Comparison of ENCODE assay signal across 23 mouse cellular contexts in genomic region chr16:30034979-30035440, GRCm38 (mm10). TPM values are rescaled to one million over a fixed set of nuclear protein-coding genes. Genes with fewer than 3 reads are reported as not detected.
DNase-seq lines count a peak whose midpoint lies in the region; ATAC-seq and TF ChIP-seq lines count a peak whose summit lies in the region.
"Had no signal": no experiment of that assay in that cellular context is flagged by ENCODE, and none has a peak within 500 bp of the region (broad histone marks: within the 10 kb centered on the region; RNA-seq: fewer than 3 reads in every experiment).

No protein-coding gene starts in this region.

- TF ChIP-seq CTCF in stomach, postnatal 0 days (IDR thresholded peaks at IDR 0.05; ENCODE audit: low read depth): no peak
- TF ChIP-seq CTCF in cerebellum, adult 2 months (IDR thresholded peaks at IDR 0.05; ENCODE audit: borderline replicate concordance, insufficient read depth, low read depth, low read length): no peak

- ATAC-seq in liver, embryonic 12.5 days: peak; percentile 41
- no peak for ATAC-seq in stomach, embryonic 15.5 days (ENCODE audit: insufficient read depth, low FRiP score, low read depth)
- no peak for ATAC-seq in stomach, postnatal 0 days (ENCODE audit: low FRiP score, low TSS enrichment)
- ATAC-seq: forebrain, embryonic 13.5 days had no signal

- WGBS in liver, embryonic 12.5 days (ENCODE audit: insufficient replicate concordance): 25% methylated on average over 5 of the region's 5 CpGs
- 69% methylated on average over 5 of the region's 5 CpGs for WGBS in stomach, embryonic 15.5 days
- WGBS in stomach, postnatal 0 days: 55% methylated on average over 5 of the region's 5 CpGs
- WGBS in cerebellum, adult 2 months: 78% methylated on average over 5 of the region's 5 CpGs

- no peak overlapping the region for H3K27ac ChIP-seq in liver, embryonic 12.5 days
- peak overlapping the region; percentile 16; the same call in 1 of the 2 replicates for H3K27ac ChIP-seq in stomach, embryonic 15.5 days
- no peak overlapping the region for H3K27ac ChIP-seq in stomach, postnatal 0 days (replicated peaks)
- no peak overlapping the region for H3K27ac ChIP-seq in cerebellum, adult 2 months (ENCODE audit: insufficient read depth, low read length)
- H3K27ac ChIP-seq: embryonic facial prominence, embryonic 13.5 days; forebrain, embryonic 13.5 days; heart, embryonic 15.5 days; hindbrain, embryonic 13.5 days; kidney, postnatal 0 days; left cerebral cortex, adult 2 months; midbrain, embryonic 10.5 days; neural tube, embryonic 15.5 days had no signal

- peaks cover 39% of the 10 kb centered on the region for H3K4me1 ChIP-seq in liver, embryonic 12.5 days
- H3K4me1 ChIP-seq in stomach, embryonic 15.5 days: peaks cover 17% of the 10 kb centered on the region
- H3K4me1 ChIP-seq in stomach, postnatal 0 days (replicated peaks; ENCODE audit: control insufficient read depth, insufficient read depth): peaks cover 13% of the 10 kb centered on the region
- H3K4me1 ChIP-seq in cerebellum, adult 2 months (ENCODE audit: control insufficient read depth, insufficient read depth, low read length): no peaks in the 10 kb centered on the region; the same call in 1 of the 2 replicates

- H3K9ac ChIP-seq in liver, embryonic 12.5 days: no peak overlapping the region
- H3K9ac ChIP-seq in stomach, embryonic 15.5 days: no peak overlapping the region
- H3K9ac ChIP-seq in stomach, postnatal 0 days (ENCODE audit: low read length): no peak overlapping the region
- H3K9ac ChIP-seq: embryonic facial prominence, embryonic 13.5 days; forebrain, embryonic 13.5 days; heart, embryonic 15.5 days; hindbrain, embryonic 13.5 days; neural tube, embryonic 15.5 days had no signal

- no peak for DNase-seq in liver
- no peak for DNase-seq in stomach, postnatal 0 days (ENCODE audit: low spot score)
- DNase-seq in MEL-GATA-1-ER (ENCODE audit: extremely low read depth, low read depth): peak; percentile 40
- no peak for DNase-seq in cerebellum, adult 2 months
- DNase-seq in frontal cortex, postnatal 36 days (ENCODE audit: low spot score in 2 of 2): no peak
- DNase-seq: cerebellum, adult 11-12 months; cerebellum, postnatal 36 days; embryo, embryonic 11 days; heart, postnatal 36 days; lung, adult 2 months; lung, postnatal 36 days; right cerebral cortex, adult 18-20 months had no signal

- 0 out of 2 replicates have a peak, but pooled peaks cover 17% of the 10 kb centered on the region for H3K27me3 ChIP-seq in liver, embryonic 12.5 days (replicated peaks)
- H3K27me3 ChIP-seq in stomach, embryonic 15.5 days (replicated peaks): no peaks in the 10 kb centered on the region
- H3K27me3 ChIP-seq in stomach, postnatal 0 days (ENCODE audit: control insufficient read depth, insufficient read depth, low read length): no peaks in the 10 kb centered on the region
- H3K27me3 ChIP-seq in cerebellum, adult 2 months (ENCODE audit: control insufficient read depth, insufficient read depth, low read length): no peaks in the 10 kb centered on the region

- H3K4me2 ChIP-seq in liver, embryonic 12.5 days: no peak overlapping the region
- H3K4me2 ChIP-seq in stomach, embryonic 15.5 days: no peak overlapping the region
- H3K4me2 ChIP-seq in stomach, postnatal 0 days (replicated peaks; ENCODE audit: low read depth): no peak overlapping the region
- H3K4me2 ChIP-seq: embryonic facial prominence, embryonic 13.5 days; forebrain, embryonic 13.5 days; heart, embryonic 15.5 days; hindbrain, embryonic 13.5 days; neural tube, embryonic 15.5 days had no signal

- no peak overlapping the region for H3K4me3 ChIP-seq in liver, embryonic 12.5 days
- H3K4me3 ChIP-seq in stomach, embryonic 15.5 days (replicated peaks): no peak overlapping the region
- H3K4me3 ChIP-seq in stomach, postnatal 0 days (ENCODE audit: low read depth, low read length): no peak overlapping the region
- H3K4me3 ChIP-seq in cerebellum, adult 2 months (replicated peaks; ENCODE audit: insufficient read depth, low read depth, low read length): no peak overlapping the region
- H3K4me3 ChIP-seq: embryonic facial prominence, embryonic 13.5 days; erythroblast, embryonic 14.5 days; forebrain, embryonic 13.5 days; heart, embryonic 15.5 days; hindbrain, embryonic 13.5 days; left cerebral cortex, adult 2 months; midbrain, embryonic 10.5 days; neural tube, embryonic 15.5 days had no signal

- no peak for TF ChIP-seq EP300 in stomach, postnatal 0 days (optimal IDR thresholded peaks at IDR 0.05)

- no peaks in the 10 kb centered on the region for H3K36me3 ChIP-seq in liver, embryonic 12.5 days
- H3K36me3 ChIP-seq in stomach, embryonic 15.5 days: no peaks in the 10 kb centered on the region
- no peaks in the 10 kb centered on the region for H3K36me3 ChIP-seq in stomach, postnatal 0 days (ENCODE audit: control insufficient read depth, insufficient read depth, low read length)
- H3K36me3 ChIP-seq: embryonic facial prominence, embryonic 13.5 days; heart, embryonic 15.5 days; hindbrain, embryonic 13.5 days; midbrain, embryonic 10.5 days; neural tube, embryonic 15.5 days had no signal

- no peak for TF ChIP-seq POLR2A in cerebellum, adult 2 months (IDR thresholded peaks at IDR 0.05; ENCODE audit: borderline replicate concordance, insufficient read depth, low read length)

- H3K9me3 ChIP-seq in liver, embryonic 12.5 days (replicated peaks): no peaks in the 10 kb centered on the region
- H3K9me3 ChIP-seq in stomach, embryonic 15.5 days: no peaks in the 10 kb centered on the region
- no peaks in the 10 kb centered on the region for H3K9me3 ChIP-seq in stomach, postnatal 0 days (ENCODE audit: control insufficient read depth, low read length)
- H3K9me3 ChIP-seq: embryonic facial prominence, embryonic 13.5 days; forebrain, embryonic 13.5 days; heart, embryonic 15.5 days; hindbrain, embryonic 13.5 days; midbrain, embryonic 10.5 days; neural tube, embryonic 15.5 days had no signal

RNA-seq across cellular contexts. Expression of gene Hes1, which starts 29.2 kb away (rescaled TPM):
- polyA plus RNA-seq in liver, embryonic 12.5 days (2016; fragmentation: Nextera tagmentation; extraction: Ambion mirVana): 12.5 and 12.7 TPM in 2 replicates
- 64.4 and 67.1 TPM in 2 replicates for polyA plus RNA-seq in stomach, embryonic 15.5 days (2015; fragmentation: Nextera tagmentation; extraction: Ambion mirVana)
- 66.2 and 73.1 TPM in 2 replicates for polyA plus RNA-seq in stomach, postnatal 0 days (2015; fragmentation: Nextera tagmentation; extraction: Ambion mirVana)
- polyA plus RNA-seq in cerebellum, adult 2 months (2012; rRNA removed): 22.4 and 24.5 TPM in 2 replicates
